8 mouse cellular contexts compared by ENCODE assay signal in genomic region chr11:60932503-60933020, GRCm38 (mm10). TPM values are rescaled to one million over a fixed set of nuclear protein-coding genes. Genes with fewer than 3 reads are reported as not detected.
DNase-seq lines count a peak whose midpoint lies in the region; ATAC-seq and TF ChIP-seq lines count a peak whose summit lies in the region.

No protein-coding gene starts in this region.

- no peak for ATAC-seq in heart, postnatal 0 days (ENCODE audit: insufficient read depth, low read depth)

- 3% methylated on average over 7 of the region's 7 CpGs for WGBS in heart, postnatal 0 days
- WGBS in macrophage (ENCODE audit: missing documents): 5% methylated on average over 7 of the region's 7 CpGs

- peak overlapping the region; percentile 84 for H3K9ac ChIP-seq in heart, postnatal 0 days (replicated peaks; ENCODE audit: low read depth, low read length)

- H3K9me3 ChIP-seq in heart, postnatal 0 days (replicated peaks; ENCODE audit: control insufficient read depth, low read length): no peaks in the 10 kb centered on the region

- H3K4me1 ChIP-seq in bone marrow macrophage, adult 2 months (ENCODE audit: control insufficient read depth, insufficient read depth, low read length): peaks cover 47% of the 10 kb centered on the region
- peaks cover 42% of the 10 kb centered on the region for H3K4me1 ChIP-seq in heart, postnatal 0 days (ENCODE audit: control insufficient read depth, insufficient read depth)

- no peaks in the 10 kb centered on the region for H3K27me3 ChIP-seq in heart, postnatal 0 days (ENCODE audit: control insufficient read depth, insufficient read depth, low read length)

- peak overlapping the region; percentile 99 for H3K4me3 ChIP-seq in layer of hippocampus, adult 2 months
- H3K4me3 ChIP-seq in bone marrow macrophage, adult 2 months (ENCODE audit: insufficient read depth, low read length): peak overlapping the region; percentile 92
- H3K4me3 ChIP-seq in heart, postnatal 0 days (ENCODE audit: low read depth, low read length): peak overlapping the region; percentile 80
- H3K4me3 ChIP-seq in macrophage (ENCODE audit: inconsistent target): peak overlapping the region; percentile 96

- H3K36me3 ChIP-seq in heart, postnatal 0 days (replicated peaks; ENCODE audit: control insufficient read depth, insufficient read depth, low read length): 0 out of 2 replicates have a peak, but pooled peaks cover 1% of the 10 kb centered on the region
- no peaks in the 10 kb centered on the region for H3K36me3 ChIP-seq in macrophage (ENCODE audit: inconsistent target)

- no peak for DNase-seq in layer of hippocampus, adult 2 months (ENCODE audit: low spot score in 2 of 2)
- DNase-seq in layer of hippocampus, postnatal 36 days: no peak
- DNase-seq in heart, postnatal 0 days (ENCODE audit: low spot score): peak; percentile 36
- no peak for DNase-seq in ovary, adult 18-20 months (ENCODE audit: low spot score)
- DNase-seq in gastrocnemius, adult 8-10 months (ENCODE audit: low spot score in 2 of 2): no peak
- no peak for DNase-seq in natural killer cell, adult 2 months (ENCODE audit: low spot score in 2 of 2)

- no peak for TF ChIP-seq EP300 in heart, postnatal 0 days (IDR thresholded peaks at IDR 0.05; ENCODE audit: low read depth)

- peaks cover 58% of the 10 kb centered on the region for H3K79me2 ChIP-seq in macrophage (ENCODE audit: inconsistent target)

- TF ChIP-seq CTCF in layer of hippocampus, adult 2 months (conservative IDR thresholded peaks at IDR 0.05): no peak
- TF ChIP-seq CTCF in bone marrow macrophage, adult 2 months (IDR thresholded peaks at IDR 0.05; ENCODE audit: low read depth, low read length): no peak
- no peak for TF ChIP-seq CTCF in heart, postnatal 0 days (IDR thresholded peaks at IDR 0.05; ENCODE audit: low read depth)

- peak overlapping the region; percentile 92 for H3K27ac ChIP-seq in layer of hippocampus, adult 2 months
- peak overlapping the region; percentile 38 for H3K27ac ChIP-seq in bone marrow macrophage, adult 2 months (ENCODE audit: insufficient read depth, low read depth, low read length)
- peak overlapping the region; percentile 84 for H3K27ac ChIP-seq in heart, postnatal 0 days (ENCODE audit: low read depth)
- peak overlapping the region; percentile 82 for H3K27ac ChIP-seq in macrophage

- peak overlapping the region; percentile 87 for H3K4me2 ChIP-seq in heart, postnatal 0 days (ENCODE audit: low read depth, low read length)

- TF ChIP-seq POLR2A in bone marrow macrophage, adult 2 months (IDR thresholded peaks at IDR 0.05; ENCODE audit: borderline replicate concordance, low read depth, low read length): no peak

RNA-seq across cellular contexts. Expression of gene Map2k3, which starts 0.7 kb away (rescaled TPM):
- 10 to 100 TPM; 13.1 to 15.2 TPM for total RNA-seq in layer of hippocampus, adult 2 months (2021)
- total RNA-seq in layer of hippocampus, postnatal 36 days (2021): 10 to 100 TPM; 12.4 to 14.8 TPM
- 47.3 and 52.8 TPM in 2 replicates for polyA plus RNA-seq in bone marrow macrophage, adult 2 months (2012; ENCODE audit: insufficient read depth, insufficient read length, missing spikeins)
- total RNA-seq in heart, postnatal 0 days (2014; rRNA removed; ENCODE audit: low replicate concordance): 32.6 and 35.7 TPM in 2 replicates
- polyA plus RNA-seq in heart, postnatal 0 days (2015; fragmentation: Nextera tagmentation; extraction: Ambion mirVana): 48.3 and 48.6 TPM in 2 replicates
- 100 to 1,000 TPM in 12 of 26 experiments, 10 to 100 TPM in 14; 34.0 to 769 (median 90.4) TPM for total RNA-seq in macrophage (2018; cell fraction: chromatin; rRNA removed)
- total RNA-seq in macrophage (2018; cell fraction: cytosol; rRNA removed): 100 to 1,000 TPM in 4 of 26 experiments, 10 to 100 TPM in 22; 21.9 to 176 (median 42.3) TPM
- total RNA-seq in macrophage (2018; cell fraction: nucleus; rRNA removed): 100 to 1,000 TPM in 11 of 26 experiments, 10 to 100 TPM in 15; 27.6 to 346 (median 55.5) TPM
- polyA plus RNA-seq in macrophage (2018): 27.6 to 67.9 TPM (median 38.6 TPM) in 3 replicates
- total RNA-seq in gastrocnemius, adult 8-10 months (2022): 100 to 1,000 TPM; 117 to 122 (median 119) TPM

RNA-seq across cellular contexts. Expression of gene Natd1, which starts 18.0 kb away (rescaled TPM):
- total RNA-seq in layer of hippocampus, adult 2 months (2021): 10 to 100 TPM; 10.6 TPM
- 10 to 100 TPM; 11.3 to 12.3 TPM for total RNA-seq in layer of hippocampus, postnatal 36 days (2021)
- polyA plus RNA-seq in bone marrow macrophage, adult 2 months (2012; ENCODE audit: insufficient read depth, insufficient read length, missing spikeins): 15.5 and 19.2 TPM in 2 replicates
- 25.2 and 32.1 TPM in 2 replicates for total RNA-seq in heart, postnatal 0 days (2014; rRNA removed; ENCODE audit: low replicate concordance)
- polyA plus RNA-seq in heart, postnatal 0 days (2015; fragmentation: Nextera tagmentation; extraction: Ambion mirVana): 11.2 and 13.1 TPM in 2 replicates
- 10 to 100 TPM in 2 of 26 experiments, 1 to 10 TPM in 24; 1.0 to 17.6 (median 3.3) TPM for total RNA-seq in macrophage (2018; cell fraction: chromatin; rRNA removed)
- total RNA-seq in macrophage (2018; cell fraction: cytosol; rRNA removed): 10 to 100 TPM in 24 of 26 experiments, 1 to 10 TPM in 2; 6.6 to 37.9 (median 19.6) TPM
- total RNA-seq in macrophage (2018; cell fraction: nucleus; rRNA removed): 10 to 100 TPM in 8 of 26 experiments, 1 to 10 TPM in 18; 1.4 to 24.3 (median 6.3) TPM
- polyA plus RNA-seq in macrophage (2018): 10.5 to 34.7 TPM (median 31.3 TPM) in 3 replicates
- total RNA-seq in gastrocnemius, adult 8-10 months (2022): 1 to 10 TPM; 6.5 to 9.2 (median 7.3) TPM

RNA-seq across cellular contexts. Expression of gene Tmem11, which starts 53.5 kb away (rescaled TPM):
- total RNA-seq in layer of hippocampus, adult 2 months (2021): 10 to 100 TPM; 26.8 to 29.1 TPM
- total RNA-seq in layer of hippocampus, postnatal 36 days (2021): 10 to 100 TPM; 28.1 to 28.4 TPM
- polyA plus RNA-seq in bone marrow macrophage, adult 2 months (2012; ENCODE audit: insufficient read depth, insufficient read length, missing spikeins): 19.4 and 20.8 TPM in 2 replicates
- total RNA-seq in heart, postnatal 0 days (2014; rRNA removed; ENCODE audit: low replicate concordance): 45.2 and 54.8 TPM in 2 replicates
- 56.2 and 58.6 TPM in 2 replicates for polyA plus RNA-seq in heart, postnatal 0 days (2015; fragmentation: Nextera tagmentation; extraction: Ambion mirVana)
- total RNA-seq in macrophage (2018; cell fraction: chromatin; rRNA removed): 10 to 100 TPM in 11 of 26 experiments, 1 to 10 TPM in 15; 4.6 to 15.0 (median 9.0) TPM
- 10 to 100 TPM; 14.3 to 34.9 (median 24.2) TPM for total RNA-seq in macrophage (2018; cell fraction: cytosol; rRNA removed)
- 10 to 100 TPM in 18 of 26 experiments, 1 to 10 TPM in 8; 6.1 to 25.8 (median 14.1) TPM for total RNA-seq in macrophage (2018; cell fraction: nucleus; rRNA removed)
- 18.3 to 26.9 TPM (median 20.6 TPM) in 3 replicates for polyA plus RNA-seq in macrophage (2018)
- total RNA-seq in gastrocnemius, adult 8-10 months (2022): 10 to 100 TPM; 37.2 to 44.1 (median 43.5) TPM

Comparison
In these comparisons a context has a peak if more than half of its experiments do, and no peak if none do; other contexts are left out.
1. H3K27ac ChIP-seq: peak in every context shown above with its lines; median percentile 92 in layer of hippocampus, adult 2 months; 84 in heart, postnatal 0 days; 82 in macrophage; 38 in bone marrow macrophage, adult 2 months.